ENCODE assay signal across 22 mouse cellular contexts in genomic region chr12:77047273-77047672, GRCm38 (mm10).
"Had no signal": no experiment of that assay in that cellular context is flagged by ENCODE, and none has a peak within 500 bp of the region (broad histone marks: within the 10 kb centered on the region; RNA-seq: fewer than 3 reads in every experiment).

No protein-coding gene starts in this region.

- H3K27ac ChIP-seq: gastrocnemius, adult 2 months; heart, embryonic 10.5 days; hindbrain, embryonic 13.5 days; hindbrain, embryonic 15.5 days; hindbrain, postnatal 0 days; limb, embryonic 13.5 days; limb, embryonic 15.5 days; liver, embryonic 12.5 days; liver, embryonic 14.5 days had no signal

- H3K4me3 ChIP-seq: gastrocnemius, adult 2 months; heart, embryonic 10.5 days; heart, embryonic 12.5 days; hindbrain, embryonic 13.5 days; hindbrain, embryonic 15.5 days; limb, embryonic 13.5 days; limb, embryonic 15.5 days; liver, embryonic 12.5 days had no signal

- DNase-seq: gastrocnemius, adult 2 months; gastrocnemius, postnatal 10 days; gastrocnemius, postnatal 25 days; heart, adult 18-20 months; heart, postnatal 10 days; kidney, adult 11 months; kidney, adult 2 months; kidney, adult 9 months; kidney, postnatal 14 days; layer of hippocampus, adult 9-11 months; layer of hippocampus, postnatal 36 days; left cerebral cortex, postnatal 4 days had no signal

- H3K4me2 ChIP-seq: heart, embryonic 12.5 days; hindbrain, embryonic 13.5 days; hindbrain, embryonic 15.5 days; limb, embryonic 13.5 days; limb, embryonic 15.5 days; liver, embryonic 12.5 days had no signal

- H3K27me3 ChIP-seq: hindbrain, embryonic 15.5 days; limb, embryonic 15.5 days had no signal

- H3K9me3 ChIP-seq: heart, embryonic 10.5 days; heart, embryonic 12.5 days; hindbrain, embryonic 13.5 days; hindbrain, embryonic 15.5 days; limb, embryonic 13.5 days; limb, embryonic 15.5 days; liver, embryonic 12.5 days had no signal

- ATAC-seq: hindbrain, postnatal 0 days; intestine, embryonic 16.5 days; liver, embryonic 12.5 days had no signal

- H3K4me1 ChIP-seq: heart, embryonic 12.5 days; hindbrain, embryonic 15.5 days; limb, embryonic 15.5 days; liver, embryonic 12.5 days had no signal

- H3K9ac ChIP-seq: heart, embryonic 12.5 days; hindbrain, embryonic 13.5 days; hindbrain, embryonic 15.5 days; limb, embryonic 13.5 days; limb, embryonic 15.5 days; liver, embryonic 12.5 days; liver, embryonic 14.5 days had no signal

- H3K36me3 ChIP-seq: heart, embryonic 10.5 days; heart, embryonic 12.5 days; hindbrain, embryonic 13.5 days; hindbrain, embryonic 15.5 days; limb, embryonic 13.5 days; limb, embryonic 15.5 days; liver, embryonic 12.5 days had no signal
